Mouse (Mus musculus) adrenal gland, postnatal 25 days (tissue): ENCODE measurements around the gene Gbp8. TPM values are rescaled to one million over a fixed set of nuclear protein-coding genes. Genes with fewer than 3 reads are reported as not detected.
"Not testable (repeated sequence)": the region's sequence is repeated elsewhere in the genome, so short reads cannot be mapped to it uniquely, and the experiment has no call there.

Experiments
- DNase-seq: peaks from one replicate; pipeline ENCODE4 v3.0.0; 2021; ENCODE audit warnings: mixed read lengths
- total RNA-seq: library from RNA; stranded (reverse); gene quantifications from 2 replicates; pipeline ENCODE4 v1.2.3, GENCODE M21; 2021

The Gbp8 gene
- total RNA-seq, 1 experiment from 2014 or later = 0.12 TPM

GRCm38 (mm10) chr5:105055279-105055678, 84.1 kb downstream of the Gbp8 start:
- no peak for DNase-seq

DNA sequence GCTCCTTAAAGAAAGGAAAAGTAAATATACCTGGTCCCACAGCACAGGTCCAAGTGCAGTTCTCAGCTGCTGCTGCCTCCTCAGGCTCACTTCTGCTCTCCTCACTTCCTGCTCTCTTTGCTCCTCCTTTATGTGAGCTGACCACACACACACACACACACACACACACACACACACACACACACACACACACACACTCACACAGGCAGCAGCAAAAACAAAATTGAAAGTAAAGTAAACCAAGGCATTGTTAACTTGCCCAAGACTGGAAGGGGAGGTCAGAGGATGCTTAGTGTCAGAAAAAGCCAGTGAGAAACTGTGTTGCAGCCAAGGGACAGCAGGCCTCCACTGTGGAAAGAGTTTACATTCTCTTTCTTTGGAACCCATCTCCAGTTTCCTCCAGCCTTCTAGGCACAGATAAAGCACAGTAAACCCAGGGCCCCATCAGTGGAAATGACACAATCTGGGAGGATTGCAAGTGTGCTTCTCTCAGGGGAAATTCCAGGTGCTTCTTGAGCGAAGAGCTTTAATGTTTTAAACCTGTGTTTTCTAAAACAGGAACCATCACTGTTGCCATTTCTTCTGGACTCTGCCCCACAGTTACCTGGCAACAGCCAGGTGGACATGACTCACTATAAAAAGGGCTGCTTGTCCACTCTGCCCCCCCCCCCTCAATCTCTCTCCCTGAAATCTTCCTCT, 85.7 kb downstream of the Gbp8 start:
- not testable (repeated sequence) for DNase-seq

DNA sequence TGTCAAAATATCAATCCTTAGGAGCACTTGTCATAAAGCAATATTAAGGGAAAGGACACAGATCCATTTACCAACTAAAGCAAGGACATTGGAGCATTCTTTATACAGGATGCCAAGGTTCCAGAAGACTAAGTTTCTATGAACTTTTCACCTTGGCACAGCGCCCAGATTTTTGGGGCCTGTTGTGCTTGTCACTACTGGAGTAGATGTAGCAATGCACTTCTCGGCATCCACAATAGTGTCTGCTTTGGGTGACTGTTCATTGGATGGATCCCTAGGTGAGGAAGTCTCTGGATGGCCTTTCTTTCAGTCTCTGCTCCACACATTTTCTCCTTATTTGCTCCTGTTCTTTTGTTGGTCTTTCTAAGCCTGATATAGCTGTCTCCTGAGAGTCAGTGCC, 107.0 kb downstream of the Gbp8 start:
- DNase-seq = peak; percentile 29

DNA sequence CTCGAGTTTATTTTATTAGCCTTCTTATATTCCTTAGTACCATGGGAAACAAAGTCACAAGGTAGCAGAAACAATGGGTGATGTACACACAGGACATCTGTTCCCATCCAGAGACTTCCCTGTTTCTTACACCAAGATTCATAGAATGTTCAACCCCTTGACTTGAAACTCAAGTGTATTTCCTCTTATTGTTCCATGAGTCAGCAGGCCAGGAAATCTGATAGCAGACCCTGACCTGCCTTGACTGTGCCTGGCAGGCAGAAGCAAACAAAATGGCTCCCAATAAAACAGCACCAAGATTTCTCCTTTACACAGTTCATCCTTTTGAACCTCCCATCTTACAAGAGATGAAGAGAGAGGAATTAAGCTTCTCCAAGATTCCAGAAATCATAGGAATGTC, 126.8 kb downstream of the Gbp8 start:
- no peak for DNase-seq

DNA sequence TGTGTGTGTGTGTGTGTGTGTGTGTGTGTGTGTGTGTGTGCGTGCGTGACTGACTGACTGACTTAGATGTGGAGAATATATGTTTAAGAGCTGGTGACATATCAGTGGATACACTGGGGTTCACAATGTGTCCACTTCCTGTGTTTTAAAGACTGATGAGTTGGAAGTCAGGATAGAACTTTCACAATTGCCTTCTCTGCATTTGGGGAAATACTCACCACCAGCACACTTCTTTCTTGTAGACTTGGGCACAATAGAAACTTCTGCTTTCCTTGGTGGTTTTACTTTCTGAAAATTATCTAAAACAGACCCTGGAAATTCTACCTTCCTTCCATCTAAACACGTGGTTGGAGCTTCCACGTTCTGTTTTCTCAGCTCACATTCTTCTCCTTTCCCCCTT, 127.8 kb downstream of the Gbp8 start:
- DNase-seq = no peak

- DNase-seq = no peak
Observed at GRCm38 (mm10) chr5:105010376-105010775, 129.0 kb downstream of the Gbp8 start.

GRCm38 (mm10) chr5:104989411-104989810, 149.9 kb downstream of the Gbp8 start:
- DNase-seq = no peak

DNA sequence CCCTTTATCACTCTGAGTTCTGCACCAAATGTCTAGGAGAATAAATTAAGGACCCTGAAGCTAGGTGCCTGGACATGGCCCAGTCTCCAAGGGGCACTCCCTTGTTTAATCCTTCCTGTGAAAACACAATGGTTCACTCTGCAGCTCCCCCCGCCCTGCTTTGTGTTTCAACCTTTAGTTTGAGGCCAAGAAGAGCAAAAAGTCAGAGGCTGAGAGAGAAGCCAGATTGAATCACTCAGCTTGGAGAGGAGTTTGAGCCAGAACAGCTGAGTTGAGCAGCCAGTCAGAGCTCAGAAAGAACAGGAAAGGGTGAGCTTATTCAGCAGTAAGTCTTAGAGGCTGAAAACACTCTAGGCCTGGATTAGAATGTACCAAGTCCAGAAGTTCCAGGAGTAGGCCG, 151.3 kb downstream of the Gbp8 start:
- DNase-seq = no peak

- no peak for DNase-seq
Observed at GRCm38 (mm10) chr5:104986706-104987105, 152.6 kb downstream of the Gbp8 start.

GRCm38 (mm10) chr5:104982535-104982934, 156.8 kb downstream of the Gbp8 start, which contains the start of gene Abcg3:
Gene Abcg3 (minus strand): TSS chr5:104982718.
- no peak for DNase-seq

DNA sequence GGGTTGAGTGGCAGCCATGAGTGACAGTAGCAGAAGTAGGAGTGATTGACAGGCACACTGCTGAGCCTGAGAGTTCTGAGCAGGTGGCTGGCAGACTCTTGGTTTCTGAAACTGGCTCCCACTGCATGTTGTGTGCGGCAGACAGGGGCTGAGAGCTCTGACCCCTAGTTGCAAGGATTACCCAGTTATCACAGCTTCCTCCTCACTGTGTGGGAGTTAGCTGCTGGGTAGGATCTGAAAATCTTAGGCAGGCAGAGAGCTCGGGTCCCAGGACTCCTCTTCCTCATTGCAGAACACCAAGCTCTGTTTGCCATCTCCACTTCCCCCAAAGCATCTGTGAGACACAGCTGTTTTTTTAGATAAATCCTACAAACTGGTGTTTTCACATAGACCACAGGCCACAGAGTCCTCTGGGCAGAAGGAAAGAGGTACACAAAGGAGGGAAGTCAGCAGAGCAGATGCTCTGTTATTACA, 160.3 kb downstream of the Gbp8 start:
- no peak for DNase-seq

Other genes starting within 250 kb of the Gbp8 start
- 0.21 and 0.38 TPM in 2 replicates for gene Abcg3, start 156.8 kb downstream of the Gbp8 start, total RNA-seq
- gene Gbp9, start within 50 bp of the Gbp8 start, total RNA-seq = 6.0 and 8.3 TPM in 2 replicates
- gene Gbp4, start within 50 bp of the Gbp8 start, total RNA-seq = 4.0 and 4.7 TPM in 2 replicates
- gene Gbp10, start 100.0 kb upstream of the Gbp8 start, total RNA-seq = not detected in 2 replicates
- 0.39 TPM in 1 of 2 replicates, not detected in the other for gene Gm43302, start 154.2 kb upstream of the Gbp8 start, total RNA-seq
- gene Gbp6, start 154.2 kb upstream of the Gbp8 start, total RNA-seq = 5.3 and 6.3 TPM in 2 replicates